In the genomic region with DNA sequence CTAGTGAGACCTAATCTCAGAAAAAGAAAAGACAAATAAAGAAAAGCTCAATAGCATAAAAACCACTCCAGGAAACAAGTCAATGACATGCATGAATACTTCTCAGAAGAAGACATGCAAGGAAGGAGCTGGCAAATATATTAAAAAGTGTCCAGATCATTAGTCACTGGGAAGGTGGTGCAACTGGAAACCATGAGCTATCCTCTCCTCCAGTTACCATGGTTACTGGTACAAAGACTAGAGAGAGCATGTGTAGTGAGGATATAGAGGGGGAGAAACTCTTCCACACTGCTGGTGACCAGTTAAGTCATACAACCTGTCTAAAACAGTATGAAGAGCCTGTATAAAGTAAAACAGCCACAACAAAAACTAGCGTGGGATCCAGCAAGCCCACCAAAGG, we compare ENCODE assay signal across 25 mouse cellular contexts. TPM values are rescaled to one million over a fixed set of nuclear protein-coding genes. Genes with fewer than 3 reads are reported as not detected.
DNase-seq lines count a peak whose midpoint lies in the region; ATAC-seq and TF ChIP-seq lines count a peak whose summit lies in the region.
"Had no signal": no experiment of that assay in that cellular context is flagged by ENCODE, and none has a peak within 500 bp of the region (broad histone marks: within the 10 kb centered on the region; RNA-seq: fewer than 3 reads in every experiment).

No protein-coding gene starts in this region.

- TF ChIP-seq CTCF in kidney, postnatal 0 days (IDR thresholded peaks at IDR 0.05; ENCODE audit: low read depth), result no peak
- TF ChIP-seq CTCF in kidney, adult 2 months (conservative IDR thresholded peaks at IDR 0.05; ENCODE audit: insufficient read depth, insufficient read length, low read depth, low read length), result no peak
- TF ChIP-seq CTCF in Patski (IDR thresholded peaks at IDR 0.05), result no peak

- H3K4me3 ChIP-seq in kidney, postnatal 0 days (replicated peaks; ENCODE audit: low read depth, low read length), result no peak overlapping the region
- no peak overlapping the region for H3K4me3 ChIP-seq in kidney, adult 2 months (ENCODE audit: insufficient read depth, low read depth, low read length)
- H3K4me3 ChIP-seq in intestine, embryonic 15.5 days (replicated peaks), result no peak overlapping the region
- H3K4me3 ChIP-seq: embryonic facial prominence, embryonic 13.5 days; embryonic facial prominence, embryonic 15.5 days; erythroblast, embryonic 14.5 days; forebrain, embryonic 10.5 days; forebrain, embryonic 12.5 days had no signal

- H3K27me3 ChIP-seq in kidney, postnatal 0 days (ENCODE audit: insufficient read depth, low read length), result no peaks in the 10 kb centered on the region
- no peaks in the 10 kb centered on the region for H3K27me3 ChIP-seq in kidney, adult 2 months (replicated peaks; ENCODE audit: control insufficient read depth, insufficient read depth, low read length)
- H3K27me3 ChIP-seq in Patski, result no peaks in the 10 kb centered on the region
- H3K27me3 ChIP-seq in intestine, embryonic 15.5 days (replicated peaks), result no peaks in the 10 kb centered on the region
- H3K27me3 ChIP-seq: embryonic facial prominence, embryonic 13.5 days; embryonic facial prominence, embryonic 15.5 days had no signal

- DNase-seq in kidney, postnatal 0 days (ENCODE audit: low spot score), result peak; percentile 47
- DNase-seq in kidney, adult 2 months, result no peak
- DNase-seq in 3T3-L1 (ENCODE audit: low read depth, low spot score), result peak; percentile 62
- peak; percentile 58 for DNase-seq in Patski (ENCODE audit: low read depth, low spot score)
- DNase-seq in layer of hippocampus, postnatal 10 days (ENCODE audit: low spot score in 2 of 2), result no peak
- DNase-seq: adrenal gland, adult 2 months; adrenal gland, postnatal 10 days; adrenal gland, postnatal 25 days; B cell, adult 2 months; cerebellum, adult 11-12 months; cerebellum, adult 2 months; cerebellum, adult 9-11 months; cerebellum, postnatal 14 days; cerebellum, postnatal 36 days; embryo, embryonic 11 days had no signal

- no peak overlapping the region for H3K9ac ChIP-seq in kidney, postnatal 0 days (ENCODE audit: low read depth, low read length)
- H3K9ac ChIP-seq in intestine, embryonic 15.5 days, result no peak overlapping the region
- H3K9ac ChIP-seq: embryonic facial prominence, embryonic 13.5 days; embryonic facial prominence, embryonic 15.5 days; forebrain, embryonic 12.5 days had no signal

- 76% methylated on average over 1 of the region's 1 CpGs for WGBS in kidney, postnatal 0 days
- WGBS in kidney, adult 2 months, result 97% methylated on average over 1 of the region's 1 CpGs
- 89% methylated on average over 1 of the region's 1 CpGs for WGBS in intestine, embryonic 15.5 days

- H3K9me3 ChIP-seq in kidney, postnatal 0 days (replicated peaks; ENCODE audit: low read length), result no peaks in the 10 kb centered on the region
- no peaks in the 10 kb centered on the region for H3K9me3 ChIP-seq in intestine, embryonic 15.5 days
- H3K9me3 ChIP-seq: embryonic facial prominence, embryonic 15.5 days; G1E had no signal

- POLR2A ChIA-PET in Patski (lab: Charles Lee), result interaction anchor here (0.6 to 1.7 kb wide), 3 partner anchors 10 to 47 kb away, joined by 3 to 6 read pairs (median 5); no protein-coding TSS in a partner anchor

- H3K36me3 ChIP-seq in kidney, postnatal 0 days (ENCODE audit: insufficient read depth, low read length), result no peaks in the 10 kb centered on the region
- no peaks in the 10 kb centered on the region; the same call in 1 of the 2 replicates for H3K36me3 ChIP-seq in kidney, adult 2 months (ENCODE audit: control insufficient read depth, insufficient read depth, low read length)
- no peaks in the 10 kb centered on the region for H3K36me3 ChIP-seq in intestine, embryonic 15.5 days
- H3K36me3 ChIP-seq: embryonic facial prominence, embryonic 13.5 days; embryonic facial prominence, embryonic 15.5 days; forebrain, embryonic 10.5 days; forebrain, embryonic 12.5 days; G1E had no signal

- no peak overlapping the region for H3K4me2 ChIP-seq in kidney, postnatal 0 days (ENCODE audit: low read length)
- no peak overlapping the region for H3K4me2 ChIP-seq in intestine, embryonic 15.5 days (replicated peaks)
- H3K4me2 ChIP-seq: embryonic facial prominence, embryonic 13.5 days; embryonic facial prominence, embryonic 15.5 days; forebrain, embryonic 12.5 days had no signal

- in situ Hi-C loops in Patski (cut with MboI; ENCODE audit: low pct_unique_long_range_greater_than_20kb), result no loop called here

- no peak overlapping the region for H3K27ac ChIP-seq in kidney, postnatal 0 days
- no peak overlapping the region for H3K27ac ChIP-seq in kidney, adult 2 months (ENCODE audit: insufficient read depth, low read depth, low read length)
- H3K27ac ChIP-seq in intestine, embryonic 15.5 days, result no peak overlapping the region
- H3K27ac ChIP-seq: embryonic facial prominence, embryonic 13.5 days; embryonic facial prominence, embryonic 15.5 days; forebrain, embryonic 10.5 days; forebrain, embryonic 12.5 days had no signal

- CTCF ChIA-PET in Patski (lab: Charles Lee), result interaction anchor here (0.8 to 1.5 kb wide), 5 partner anchors 9 to 55 kb away, joined by 3 read pairs; no protein-coding TSS in a partner anchor

- no peaks in the 10 kb centered on the region for H3K4me1 ChIP-seq in kidney, postnatal 0 days (replicated peaks; ENCODE audit: insufficient read depth, low read length)
- H3K4me1 ChIP-seq in kidney, adult 2 months (ENCODE audit: control insufficient read depth, insufficient read depth, low read length), result peaks cover 8% of the 10 kb centered on the region; the same call in 1 of the 2 replicates
- H3K4me1 ChIP-seq in intestine, embryonic 15.5 days (replicated peaks), result no peaks in the 10 kb centered on the region
- H3K4me1 ChIP-seq: embryonic facial prominence, embryonic 13.5 days; embryonic facial prominence, embryonic 15.5 days had no signal

- ATAC-seq in kidney, postnatal 0 days (replicated peaks; ENCODE audit: low FRiP score, low read depth), result no peak
- peak; percentile 51 for ATAC-seq in Patski
- no peak for ATAC-seq in intestine, embryonic 15.5 days
- ATAC-seq: CD4-positive, CD25-positive, alpha-beta regulatory T cell, adult 4 months; forebrain, embryonic 14.5 days; forebrain, embryonic 16.5 days had no signal

- TF ChIP-seq POLR2A in kidney, adult 2 months (IDR thresholded peaks at IDR 0.05; ENCODE audit: low read depth, low read length), result no peak

RNA-seq across cellular contexts. Expression of a gene that starts 21.2 kb away (rescaled TPM):
- polyA plus RNA-seq in kidney, postnatal 0 days (2015; fragmentation: Nextera tagmentation; extraction: Ambion mirVana), result 67.3 and 68.5 TPM in 2 replicates
- 64.7 and 77.2 TPM in 2 replicates for polyA plus RNA-seq in kidney, adult 2 months (2012; rRNA removed)
- polyA plus RNA-seq in Patski (2021), result 98.0 TPM
- polyA plus RNA-seq in intestine, embryonic 15.5 days (2015; fragmentation: Nextera tagmentation; extraction: Ambion mirVana), result 300 and 346 TPM in 2 replicates
- total RNA-seq in layer of hippocampus, postnatal 10 days (2021), result 10 to 100 TPM in 1 of 2 experiments, 1 to 10 TPM in 1; 9.1 to 10.1 TPM
- polyA plus RNA-seq: CD4-positive, CD25-positive, alpha-beta regulatory T cell, adult 4 months; erythroblast, embryonic 14.5 days; G1E had no signal

Comparison
In these comparisons a context has a peak if more than half of its experiments do, and no peak if none do; other contexts are left out.
1. DNase-seq: peak in kidney, postnatal 0 days (single experiment), 3T3-L1 (single experiment) and Patski (single experiment); none in kidney, adult 2 months (single experiment) and layer of hippocampus, postnatal 10 days (0 of 2).